Mouse (Mus musculus): ENCODE results near the gene Tecta.

DNA sequence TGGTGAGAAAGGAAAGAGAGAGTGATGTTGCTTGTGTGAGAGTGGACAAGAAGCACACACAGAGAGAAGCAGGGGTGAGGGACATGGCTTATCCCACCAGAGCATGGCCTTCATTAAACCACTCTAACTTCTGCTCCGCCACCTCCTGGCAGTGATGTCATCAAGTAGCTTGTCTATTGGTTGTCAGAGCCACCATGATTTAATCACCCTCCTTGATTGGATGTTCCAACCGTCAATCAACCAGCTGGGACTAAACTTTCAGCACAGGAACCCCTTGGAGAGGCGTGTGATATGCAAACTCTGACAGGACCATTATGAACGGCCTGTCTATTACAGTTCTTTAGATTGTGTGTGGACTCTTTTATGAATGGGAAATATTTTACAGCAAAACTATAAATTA lies 84.8 kb downstream of the Tecta start:
- TF ChIP-seq CTCF (IDR thresholded peaks at IDR 0.05; ENCODE audit: insufficient read depth, low read length) (no peak), POLR2A (IDR thresholded peaks at IDR 0.05; ENCODE audit: borderline replicate concordance, extremely low read depth, low read depth, low read length) (no peak)
